Mouse (Mus musculus) layer of hippocampus, adult 2 months (tissue): ENCODE results near the gene Akap13. TPM values are rescaled to one million over a fixed set of nuclear protein-coding genes. Genes with fewer than 3 reads are reported as not detected.
"Not testable (repeated sequence)": the region's sequence is repeated elsewhere in the genome, so short reads cannot be mapped to it uniquely, and the experiment has no call there.

Experiments used
- DNase-seq, 2 experiments: peaks; one replicate each; pipeline ENCODE4 v3.0.0; 2022; ENCODE audit warnings: low spot score in 2 of 2
- H3K27ac ChIP-seq: fragments of 200-600 bp; 2 replicates; pipeline ENCODE4 v1.8.1; 2022
- H3K4me3 ChIP-seq: fragments of 200-600 bp; 2 replicates; pipeline ENCODE4 v1.8.1; 2022; ENCODE audit warnings: mild to moderate bottlenecking
- CTCF ChIP-seq: fragments of 200-600 bp; conservative IDR thresholded peaks from 2 replicates; pipeline ENCODE4 v1.8.1; 2022; ENCODE audit warnings: antibody characterized with exemption, mild to moderate bottlenecking, moderate library complexity
- total RNA-seq, 2 experiments: library from RNA; stranded (reverse); gene quantifications; 2 replicates each; pipeline ENCODE4 v1.2.3; 2021

Akap13 gene
- total RNA-seq, 2 experiments from 2014 or later = 66.5 to 73.6 TPM

DNA sequence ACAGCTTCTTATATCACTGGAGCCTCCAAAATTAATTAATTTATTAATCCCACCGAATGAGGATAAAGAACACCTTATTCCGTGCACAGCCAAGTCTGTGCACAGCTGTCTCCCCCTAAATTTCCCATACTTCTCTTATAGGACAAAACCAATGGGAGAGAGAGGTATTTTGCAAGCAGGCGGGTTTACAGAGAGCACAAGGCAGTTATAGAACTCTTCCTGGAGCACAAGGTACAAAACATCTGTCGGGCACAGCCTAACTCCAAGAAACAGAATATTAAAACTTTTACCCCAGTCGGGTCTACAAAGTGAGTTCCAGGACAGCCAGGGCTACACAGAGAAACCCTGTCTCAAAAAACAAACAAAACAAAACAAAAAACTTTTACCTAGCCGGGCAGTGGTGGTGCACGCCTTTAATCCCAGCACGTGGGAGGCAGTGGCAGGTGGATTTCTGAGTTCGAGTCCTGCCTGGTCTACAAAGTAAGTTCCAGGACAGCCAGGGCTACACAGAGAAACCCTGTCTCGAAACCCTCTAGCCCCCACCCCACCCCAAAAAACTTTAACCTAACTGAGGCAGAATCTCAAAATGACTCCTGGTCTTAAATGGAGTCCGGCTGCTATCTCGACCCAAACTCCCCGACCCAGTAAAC is 326.1 kb downstream of the Akap13 start:
- Histone ChIP-seq H3K27ac (no peak overlapping the region), H3K4me3 (peak overlapping the region; percentile 74)
- TF ChIP-seq CTCF = no peak
- no peak for DNase-seq

DNA sequence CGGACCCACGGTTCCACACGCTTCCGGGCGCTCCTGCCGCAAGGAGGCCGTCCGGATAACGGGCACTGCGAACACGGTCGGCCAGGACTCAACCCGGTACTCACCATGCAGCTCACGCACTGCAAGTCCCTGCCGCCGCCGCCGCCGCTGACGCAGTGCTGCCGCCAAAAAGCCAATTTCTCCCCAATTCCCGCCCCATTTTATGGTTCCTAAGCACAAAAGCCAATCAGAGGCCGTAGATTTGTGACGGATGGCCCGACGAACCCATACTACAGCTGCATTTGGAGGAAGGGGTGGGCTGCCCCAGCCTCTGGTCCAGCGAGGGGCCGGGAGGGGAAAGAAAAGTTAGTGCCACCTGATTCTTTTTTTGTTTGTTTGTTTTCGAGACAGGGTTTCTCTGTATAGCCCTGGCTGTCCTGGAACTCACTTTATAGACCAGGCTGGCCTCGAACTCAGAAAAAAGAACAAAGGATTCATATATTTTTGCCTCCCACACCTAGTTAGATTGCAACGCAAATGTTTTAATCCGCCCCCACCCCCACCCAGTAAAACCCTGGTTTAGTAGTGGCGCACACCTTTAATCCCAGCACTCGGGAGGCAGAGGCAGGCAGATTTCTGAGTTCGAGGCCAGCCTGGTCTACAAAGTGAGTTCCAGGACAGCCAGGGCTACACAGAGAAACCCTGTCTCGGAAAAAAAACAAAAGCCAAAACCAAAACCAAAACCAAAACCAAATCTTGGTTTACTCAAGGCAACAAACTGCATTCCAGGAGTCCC is 326.8 kb downstream of the Akap13 start:
- peak overlapping the region; percentile 28; the same call in 1 of the 2 replicates for H3K27ac ChIP-seq
- H3K4me3 ChIP-seq = peak overlapping the region; percentile 74
- peak; percentile 77 to 87 for DNase-seq
- TF ChIP-seq CTCF = no peak; the same call in 1 of the 2 replicates

DNA sequence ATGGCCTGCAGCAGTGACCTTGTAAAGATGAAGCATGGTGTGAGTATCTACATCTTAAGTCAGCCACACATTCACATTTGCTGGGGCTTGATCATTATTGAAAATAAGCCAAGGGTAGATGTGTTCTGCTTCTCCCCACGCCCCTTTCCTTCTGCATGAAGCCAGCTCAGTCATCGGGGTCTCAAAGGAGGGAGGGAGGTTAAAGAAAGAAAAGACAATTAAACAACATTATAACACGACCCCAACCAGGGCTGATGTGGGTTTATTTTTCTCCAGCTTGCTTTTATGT is 327.3 kb downstream of the Akap13 start:
- Histone ChIP-seq H3K4me3 (no peak overlapping the region), H3K27ac (no peak overlapping the region)
- no peak for DNase-seq
- TF ChIP-seq CTCF = no peak

DNA sequence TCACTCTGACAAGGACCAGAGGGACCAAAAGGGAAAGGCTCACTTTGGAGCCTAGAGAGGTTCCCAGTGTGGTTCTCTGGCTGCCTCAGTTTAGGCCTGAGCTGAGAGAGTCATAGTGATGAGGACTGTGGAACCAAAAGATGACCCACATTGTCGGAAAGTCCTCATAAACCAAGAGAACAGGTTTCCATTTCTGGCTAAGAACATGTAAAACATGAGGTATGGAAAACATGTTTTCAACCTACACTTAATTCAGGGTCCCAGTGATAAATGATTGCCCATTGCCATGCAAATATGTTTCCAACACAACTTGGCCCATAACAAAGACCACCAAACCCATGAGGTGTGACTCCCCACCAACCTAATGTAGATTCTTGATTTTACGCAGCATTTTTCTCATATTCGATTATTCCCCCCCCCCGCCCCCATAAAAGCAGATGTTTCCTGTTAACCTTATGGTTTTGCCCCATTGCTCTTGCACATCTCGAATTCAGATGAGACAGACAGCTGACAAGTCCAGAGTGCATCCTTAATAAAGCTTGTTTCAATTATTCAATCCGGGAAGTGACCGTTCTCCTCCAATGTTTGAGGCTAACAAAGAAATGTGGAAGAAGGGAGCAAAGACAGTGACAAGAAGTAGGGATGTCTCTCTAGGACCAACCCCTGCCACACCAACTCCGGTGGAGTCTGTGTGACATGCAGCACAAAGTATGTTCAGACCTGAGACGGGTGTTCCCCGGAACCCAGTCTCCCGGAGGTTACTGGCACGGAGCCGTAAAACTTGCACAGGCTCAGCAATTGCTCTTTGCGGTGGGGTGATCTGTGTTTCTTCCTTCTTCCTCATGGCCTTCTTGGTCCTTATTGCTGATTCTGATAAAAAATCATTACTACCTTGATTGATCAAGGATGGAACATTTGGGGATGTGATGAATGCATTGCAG is 330.3 kb downstream of the Akap13 start:
- no peak overlapping the region for H3K4me3 ChIP-seq
- no peak for DNase-seq
- no peak overlapping the region for H3K27ac ChIP-seq
- TF ChIP-seq CTCF = no peak

DNA sequence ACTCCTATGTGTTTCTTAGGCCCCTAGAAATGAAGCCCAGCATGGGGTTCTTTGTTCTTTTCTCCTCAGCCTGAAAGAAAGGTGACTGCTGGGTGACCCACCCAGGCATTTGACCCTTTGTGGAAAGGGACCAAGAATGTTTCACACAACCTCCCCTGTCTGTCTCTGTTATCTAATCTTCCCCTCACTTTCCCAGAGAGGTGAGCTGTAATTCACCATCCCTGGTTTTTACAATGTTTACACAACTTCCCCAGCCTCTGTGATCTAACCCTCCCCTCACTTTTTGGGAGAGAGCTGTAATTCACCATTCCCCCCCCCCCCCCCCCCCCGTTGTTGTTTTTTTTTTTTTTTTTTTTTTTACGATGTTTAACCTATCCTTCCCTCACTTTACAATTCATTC is 331.5 kb downstream of the Akap13 start:
- TF ChIP-seq CTCF = no peak
- Histone ChIP-seq H3K4me3 (no peak overlapping the region), H3K27ac (no peak overlapping the region)
- DNase-seq = no peak

DNA sequence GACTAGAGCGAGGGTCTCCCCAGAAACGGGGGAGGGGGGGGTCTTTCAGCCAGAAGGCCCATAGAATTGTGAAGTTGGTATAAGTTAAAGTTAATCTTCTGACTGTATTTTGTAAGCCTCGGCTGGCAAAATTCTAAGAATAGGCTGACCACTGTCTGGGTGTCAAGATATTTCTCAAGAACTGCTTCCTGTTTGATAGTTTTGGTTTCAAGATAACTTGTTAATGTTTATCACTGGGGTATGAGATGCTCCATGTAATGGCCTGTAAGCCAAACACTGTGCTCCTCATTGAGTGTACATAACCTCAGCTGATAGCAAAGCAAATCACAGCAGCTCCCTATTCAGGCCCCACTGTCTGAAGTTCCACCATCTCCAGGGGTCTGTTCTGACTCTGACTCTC is 332.0 kb downstream of the Akap13 start:
- no peak overlapping the region for H3K4me3 ChIP-seq

DNA sequence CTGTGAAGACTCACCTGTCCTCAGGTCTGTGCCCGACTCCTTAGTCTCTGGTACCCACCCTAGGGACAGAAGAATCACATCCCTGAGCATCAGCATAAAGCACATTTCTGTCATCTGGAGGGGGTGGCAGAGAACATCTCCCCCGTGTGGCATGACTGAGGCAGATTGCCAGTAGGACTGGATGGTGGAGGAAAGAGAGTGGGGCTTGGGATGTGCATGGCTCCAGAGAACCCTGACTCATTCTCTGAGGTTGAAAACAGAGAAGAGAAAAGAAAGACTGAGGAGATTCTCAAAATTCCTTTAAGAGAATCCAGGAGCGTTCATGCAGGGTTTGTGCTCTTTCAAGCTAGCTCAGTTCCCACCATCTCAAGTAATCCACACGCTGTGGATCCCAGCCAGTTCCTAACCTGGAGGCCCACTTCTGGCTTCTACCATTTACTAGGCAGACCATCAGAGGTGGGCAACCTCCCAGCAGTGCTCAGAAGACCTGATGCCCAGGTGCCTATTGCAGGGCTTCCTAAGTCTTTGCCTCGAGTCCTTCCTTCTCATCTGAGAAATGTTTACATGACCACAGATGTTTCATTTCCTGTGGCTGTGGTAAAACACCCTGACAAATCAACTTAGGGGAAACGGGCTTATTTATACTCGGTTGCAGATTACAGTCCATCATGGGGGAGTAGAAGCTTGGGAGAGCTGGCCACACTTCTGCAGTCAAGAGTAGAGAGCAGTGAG is 332.9 kb downstream of the Akap13 start:
- not testable (repeated sequence) for H3K27ac ChIP-seq, DNase-seq, H3K4me3 ChIP-seq

More for the DNA sequence above, 332.0 kb downstream of the Akap13 start:
- no peak for TF ChIP-seq CTCF
- H3K27ac ChIP-seq = no peak overlapping the region
- no peak for DNase-seq

DNA sequence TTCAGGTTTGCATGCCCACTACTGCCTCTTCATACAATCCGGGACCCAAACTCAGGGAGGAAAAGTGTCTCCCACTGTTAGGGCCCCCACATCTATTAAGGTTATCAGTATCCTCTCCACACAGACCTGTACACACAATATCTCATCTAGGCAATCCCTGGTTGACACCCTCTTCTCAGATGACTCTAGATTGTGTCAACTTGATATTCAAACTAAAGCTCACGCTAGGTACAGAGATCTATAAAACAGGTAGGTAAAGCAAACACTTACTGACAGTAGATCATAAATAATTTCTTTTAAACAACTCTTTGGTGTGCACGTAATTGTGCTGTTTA is 333.4 kb downstream of the Akap13 start:
- DNase-seq, H3K4me3 ChIP-seq, H3K27ac ChIP-seq: not testable (repeated sequence)

DNA sequence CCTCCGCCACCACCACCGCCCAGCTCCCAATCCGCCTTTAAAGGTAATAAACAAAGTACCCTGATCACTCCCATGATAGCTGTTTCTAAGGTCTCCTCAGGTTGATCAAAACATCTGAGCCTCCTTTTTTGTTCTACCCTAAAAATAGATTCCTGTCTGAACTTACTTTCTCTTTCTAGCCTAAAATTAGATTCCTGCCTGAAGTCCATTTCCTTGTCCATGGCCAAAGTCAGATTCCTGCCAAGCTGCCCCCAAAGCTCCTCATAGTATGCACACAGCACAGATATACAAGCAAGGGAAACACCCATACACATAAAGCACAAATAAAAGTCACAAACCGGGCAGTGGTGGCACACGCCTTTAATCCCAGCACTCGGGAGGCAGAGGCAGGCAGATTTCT is 334.4 kb downstream of the Akap13 start:
- Histone ChIP-seq H3K27ac (no peak overlapping the region), H3K4me3 (no peak overlapping the region)
- no peak for DNase-seq
- no peak for TF ChIP-seq CTCF

DNA sequence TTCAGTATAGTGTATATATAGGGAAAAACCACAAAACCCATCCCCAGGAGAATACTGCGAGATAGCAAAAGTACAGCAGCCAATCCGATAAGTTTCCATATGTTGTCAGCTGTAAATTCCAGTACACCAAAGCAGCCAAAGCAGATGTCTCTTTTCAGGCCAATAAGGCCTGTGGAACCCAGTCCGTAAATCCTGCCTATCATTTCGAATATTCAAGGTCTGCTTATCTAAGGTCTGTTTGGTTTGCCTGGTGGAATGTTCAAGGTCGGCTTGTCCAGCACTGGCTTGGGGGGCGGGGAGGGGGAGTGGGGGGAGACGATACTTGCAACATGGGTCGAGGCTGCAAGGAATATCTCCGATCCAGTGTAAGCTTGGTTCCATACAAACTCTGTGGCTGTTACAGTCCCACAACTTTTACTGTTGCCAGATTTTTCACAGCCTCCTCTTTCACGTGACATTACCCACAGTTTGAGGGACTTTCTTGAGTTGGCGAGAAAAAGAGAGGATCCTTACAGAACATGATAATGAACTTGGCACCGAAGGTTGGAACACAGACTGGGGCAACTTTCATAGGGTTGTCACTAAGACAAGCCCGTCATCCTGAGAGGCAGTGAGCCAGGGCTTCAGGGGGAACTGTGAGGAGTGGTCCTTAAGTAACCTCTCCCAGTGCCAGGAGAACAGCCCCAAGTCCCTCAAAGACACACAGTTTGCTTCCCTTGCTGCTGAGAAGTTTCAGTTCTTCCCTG is 335.9 kb downstream of the Akap13 start:
- not testable (repeated sequence) for DNase-seq, H3K4me3 ChIP-seq, H3K27ac ChIP-seq

DNA sequence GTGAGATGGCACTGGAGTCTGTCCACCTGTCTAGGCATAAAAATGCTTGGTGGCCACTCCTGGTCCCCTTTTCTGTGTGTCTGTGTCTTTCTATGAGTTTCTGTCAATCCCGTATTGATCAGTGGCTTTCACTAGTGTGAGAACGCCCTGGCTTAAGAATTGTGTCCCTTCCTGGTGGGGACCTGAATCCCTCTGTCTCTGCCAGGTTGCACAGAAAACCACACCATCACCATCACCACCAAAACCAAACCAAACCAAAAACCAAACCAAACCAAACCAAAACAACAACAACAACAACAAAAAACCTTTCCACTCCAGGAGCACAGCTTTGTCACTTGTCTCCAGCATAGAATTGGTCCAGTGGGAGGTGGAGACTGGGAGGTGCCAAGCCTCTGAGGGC is 337.8 kb downstream of the Akap13 start:
- no peak overlapping the region for H3K4me3 ChIP-seq
- no peak overlapping the region for H3K27ac ChIP-seq
- no peak for DNase-seq
- TF ChIP-seq CTCF = no peak

DNA sequence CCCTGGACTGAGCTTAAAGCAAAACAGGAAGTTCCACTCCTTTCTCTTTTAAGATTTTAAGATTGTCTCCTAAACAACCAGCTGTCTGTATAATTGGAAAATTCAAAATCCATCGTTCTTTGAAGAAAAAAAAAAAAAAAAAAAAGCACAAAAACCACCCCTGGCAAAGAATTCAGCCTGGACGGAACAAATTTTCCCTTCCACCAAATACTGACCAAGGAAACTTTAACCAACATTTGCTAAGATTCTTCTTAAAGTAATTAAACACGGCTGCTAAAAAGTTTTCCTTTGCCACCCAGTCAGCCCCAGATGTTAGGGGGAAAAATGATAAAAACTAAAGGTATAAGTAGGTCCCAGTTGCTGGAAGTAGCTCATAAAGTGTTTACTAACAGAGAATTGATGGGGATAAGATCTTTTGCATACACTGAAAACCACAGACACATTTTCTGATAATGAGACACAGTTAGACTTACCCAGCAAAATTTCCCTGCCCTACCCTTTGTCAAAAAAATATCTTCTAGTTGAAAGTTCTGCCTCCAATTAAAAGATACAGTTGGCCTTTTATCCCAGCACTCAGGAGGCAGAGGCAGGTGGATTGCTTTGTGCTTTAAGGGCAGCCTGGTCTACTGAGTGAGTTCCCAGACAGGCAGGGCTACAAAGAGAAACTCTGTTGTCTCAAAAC is 338.5 kb downstream of the Akap13 start:
- no peak overlapping the region for H3K27ac ChIP-seq
- no peak for TF ChIP-seq CTCF
- DNase-seq = no peak
- no peak overlapping the region for H3K4me3 ChIP-seq
